Mouse (Mus musculus): ENCODE measurements around the gene Gm10203. TPM values are rescaled to one million over a fixed set of nuclear protein-coding genes. Genes with fewer than 3 reads are reported as not detected.
"Not testable (repeated sequence)": the region's sequence is repeated elsewhere in the genome, so short reads cannot be mapped to it uniquely, and the experiment has no call there.

The Gm10203 gene
- polyA plus RNA-seq, 1 experiment from 2014 or later, result not detected

DNA sequence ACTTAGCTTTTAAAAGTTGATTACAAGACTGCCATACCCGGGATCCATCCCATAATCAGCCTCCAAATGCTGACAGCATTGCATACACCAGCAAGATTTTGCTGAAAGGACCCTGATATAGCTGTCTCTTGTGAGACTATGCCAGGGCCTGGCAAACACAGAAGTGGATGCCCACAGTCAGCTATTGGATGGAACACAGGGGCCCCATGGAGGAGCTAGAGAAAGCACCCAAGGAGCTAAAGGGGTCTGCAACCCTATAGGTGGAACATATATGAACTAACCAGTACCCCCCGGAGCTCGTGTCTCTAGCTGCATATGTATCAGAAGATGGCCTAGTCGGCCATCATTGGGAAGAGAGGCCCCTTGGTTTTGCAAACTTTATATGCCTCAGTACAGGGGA lies 40.0 kb downstream of the Gm10203 start:
- WGBS, result 88% methylated on average over 4 of the region's 4 CpGs
- H3K4me3 ChIP-seq (ENCODE audit: control insufficient read depth in 1 of 2, insufficient read depth in 1 of 2, low read depth in 1 of 2, low read length in 2 of 2); H3K9me3 ChIP-seq (ENCODE audit: control insufficient read depth, low read length); ATAC-seq (ENCODE audit: insufficient number of reproducible peaks, insufficient read depth, low FRiP score, low read depth); H3K4me2 ChIP-seq (ENCODE audit: low read length); H3K27me3 ChIP-seq (ENCODE audit: control insufficient read depth, insufficient read depth, low read length); H3K9ac ChIP-seq (ENCODE audit: low read length); H3K27ac ChIP-seq (replicated peaks in 1 of 2; ENCODE audit: control insufficient read depth in 1 of 2, insufficient read depth in 1 of 2, low read depth in 2 of 2, low read length in 2 of 2); H3K4me1 ChIP-seq (ENCODE audit: control insufficient read depth in 2 of 2, insufficient read depth in 2 of 2, low read length in 2 of 2): not testable (repeated sequence)
- H3K36me3 ChIP-seq (ENCODE audit: control insufficient read depth, insufficient read depth, low read length), result peaks cover 39% of the 10 kb centered on the region

DNA sequence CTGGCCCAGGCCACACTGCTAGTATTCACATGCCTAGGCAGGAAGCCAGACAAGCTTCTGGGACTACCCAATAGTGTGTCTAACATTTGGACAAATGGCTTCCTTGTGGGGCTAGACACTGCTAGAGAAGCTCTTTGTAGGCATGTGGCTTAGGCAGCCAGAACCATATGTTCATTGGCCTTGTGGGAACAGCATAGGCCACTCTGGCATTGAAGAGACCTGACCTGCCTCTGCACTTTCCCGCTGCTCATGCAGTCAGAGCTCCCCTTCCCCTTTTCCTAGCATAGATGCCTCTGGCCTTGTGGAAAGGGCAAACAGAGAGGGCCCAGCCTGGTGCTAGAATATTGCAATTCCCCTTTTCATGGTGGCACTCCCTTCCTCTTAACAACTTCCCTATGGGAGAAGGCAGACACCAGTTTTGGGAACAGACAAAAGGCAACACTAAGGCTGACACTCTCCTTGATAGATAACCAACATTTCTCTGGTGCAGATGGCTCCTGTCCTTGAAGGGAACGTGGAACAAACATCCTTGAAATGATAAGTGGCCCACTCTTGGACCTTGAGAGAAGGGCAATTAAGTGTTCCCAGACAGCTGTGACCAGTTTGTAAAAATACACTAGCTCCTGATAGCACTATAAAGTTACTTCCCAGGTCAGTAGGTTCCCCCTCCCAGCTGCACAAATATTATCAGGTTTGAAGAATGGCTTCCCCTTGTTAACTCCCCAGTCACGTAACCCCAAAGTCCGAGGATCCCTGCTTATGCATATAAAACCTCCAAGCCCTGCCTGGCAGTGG lies 44.1 kb downstream of the Gm10203 start:
- Histone ChIP-seq H3K4me3 (ENCODE audit: control insufficient read depth in 1 of 2, insufficient read depth in 1 of 2, low read depth in 1 of 2, low read length in 2 of 2) (no peak overlapping the region), H3K27ac (replicated peaks in 1 of 2; ENCODE audit: control insufficient read depth in 1 of 2, insufficient read depth in 1 of 2, low read depth in 2 of 2, low read length in 2 of 2) (no peak overlapping the region), H3K4me2 (ENCODE audit: low read length) (no peak overlapping the region), H3K27me3 (ENCODE audit: control insufficient read depth, insufficient read depth, low read length) (no peaks in the 10 kb centered on the region), H3K36me3 (ENCODE audit: control insufficient read depth, insufficient read depth, low read length) (peaks cover 51% of the 10 kb centered on the region), H3K9ac (ENCODE audit: low read length) (no peak overlapping the region), H3K9me3 (ENCODE audit: control insufficient read depth, low read length) (no peaks in the 10 kb centered on the region), H3K4me1 (ENCODE audit: control insufficient read depth in 2 of 2, insufficient read depth in 2 of 2, low read length in 2 of 2) (peaks cover 0 to 4% of the 10 kb centered on the region in 2 experiments; a peak in 1 of 4 replicates)
- 46% methylated on average over 4 of the region's 4 CpGs for WGBS
- ATAC-seq (ENCODE audit: insufficient number of reproducible peaks, insufficient read depth, low FRiP score, low read depth), result no peak

DNA sequence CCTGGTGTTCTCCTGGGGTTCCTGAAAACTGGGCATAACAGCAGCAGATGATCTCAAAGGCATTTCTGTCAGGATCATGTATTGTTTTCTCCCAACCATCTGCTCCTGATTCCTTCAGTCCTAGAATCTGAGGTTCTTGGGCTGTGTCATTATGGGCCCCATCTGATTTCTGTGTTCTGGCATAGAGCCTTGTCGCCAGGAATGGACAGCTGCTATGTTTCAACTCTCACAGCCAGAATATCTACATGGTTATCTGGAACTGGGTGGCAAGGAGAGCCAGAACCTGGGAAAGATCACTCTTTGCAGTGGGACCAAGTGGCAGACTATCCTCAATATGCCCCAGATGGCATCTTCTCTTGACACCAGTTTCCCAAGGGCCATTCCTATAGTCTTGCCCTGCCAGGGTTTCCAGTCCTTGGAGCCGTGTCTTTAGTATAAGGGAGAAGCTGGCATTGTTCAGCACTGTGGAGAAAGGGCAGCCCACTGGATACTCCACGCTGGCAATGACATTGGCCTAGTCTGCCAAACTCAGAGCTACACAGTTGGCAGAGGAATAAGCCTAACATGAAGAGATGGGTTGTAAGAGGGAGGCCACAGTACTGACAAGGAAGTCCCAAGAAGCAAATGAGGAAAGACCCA lies 45.1 kb downstream of the Gm10203 start:
- Histone ChIP-seq H3K27ac (replicated peaks in 1 of 2; ENCODE audit: control insufficient read depth in 1 of 2, insufficient read depth in 1 of 2, low read depth in 2 of 2, low read length in 2 of 2) (no peak overlapping the region; a peak in 1 of 4 replicates), H3K9ac (ENCODE audit: low read length) (no peak overlapping the region), H3K4me3 (ENCODE audit: control insufficient read depth in 1 of 2, insufficient read depth in 1 of 2, low read depth in 1 of 2, low read length in 2 of 2) (no peak overlapping the region), H3K4me1 (ENCODE audit: control insufficient read depth in 2 of 2, insufficient read depth in 2 of 2, low read length in 2 of 2) (peaks cover 0 to 4% of the 10 kb centered on the region in 2 experiments; a peak in 1 of 4 replicates), H3K9me3 (ENCODE audit: control insufficient read depth, low read length) (no peaks in the 10 kb centered on the region), H3K27me3 (ENCODE audit: control insufficient read depth, insufficient read depth, low read length) (no peaks in the 10 kb centered on the region), H3K4me2 (ENCODE audit: low read length) (no peak overlapping the region), H3K36me3 (ENCODE audit: control insufficient read depth, insufficient read depth, low read length) (peaks cover 56% of the 10 kb centered on the region)
- WGBS, result 78% methylated on average over 3 of the region's 3 CpGs
- ATAC-seq (ENCODE audit: insufficient number of reproducible peaks, insufficient read depth, low FRiP score, low read depth), result no peak

DNA sequence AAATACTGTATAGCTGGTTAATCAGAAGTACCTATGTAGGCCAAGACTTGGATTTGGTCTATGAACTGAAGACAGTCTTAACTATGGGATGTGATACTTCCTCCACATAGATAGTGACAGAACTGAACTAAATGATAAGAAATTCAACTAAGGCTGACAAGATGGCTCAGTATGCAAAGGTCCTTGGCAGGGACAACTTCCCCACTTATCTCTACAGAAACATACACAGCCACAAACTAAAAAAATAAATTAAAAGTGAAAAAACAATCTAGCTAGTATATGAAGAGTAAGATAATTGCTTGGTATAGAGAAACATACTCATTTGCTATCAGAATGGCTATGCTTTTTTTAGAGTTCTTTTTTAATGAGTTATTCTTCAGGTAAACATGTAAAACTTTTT lies 49.1 kb downstream of the Gm10203 start:
- no peak for ATAC-seq (ENCODE audit: insufficient number of reproducible peaks, insufficient read depth, low FRiP score, low read depth)
- peaks cover 87% of the 10 kb centered on the region for H3K36me3 ChIP-seq (ENCODE audit: control insufficient read depth, insufficient read depth, low read length)
- peaks cover 8% of the 10 kb centered on the region for H3K9me3 ChIP-seq (ENCODE audit: control insufficient read depth, low read length)
- H3K27ac ChIP-seq (replicated peaks in 1 of 2; ENCODE audit: control insufficient read depth in 1 of 2, insufficient read depth in 1 of 2, low read depth in 2 of 2, low read length in 2 of 2), result no peak overlapping the region
- no peaks in the 10 kb centered on the region for H3K27me3 ChIP-seq (ENCODE audit: control insufficient read depth, insufficient read depth, low read length)
- no peak overlapping the region for H3K4me2 ChIP-seq (ENCODE audit: low read length)
- no peak overlapping the region for H3K4me3 ChIP-seq (ENCODE audit: control insufficient read depth in 1 of 2, insufficient read depth in 1 of 2, low read depth in 1 of 2, low read length in 2 of 2)
- peaks cover 0 to 3% of the 10 kb centered on the region in 2 experiments; a peak in 1 of 4 replicates for H3K4me1 ChIP-seq (ENCODE audit: control insufficient read depth in 2 of 2, insufficient read depth in 2 of 2, low read length in 2 of 2)
- no peak overlapping the region for H3K9ac ChIP-seq (ENCODE audit: low read length)

Other genes with a start within 250 kb of the Gm10203 start
- gene Caprin2, start 233.9 kb upstream of the Gm10203 start, polyA plus RNA-seq (2014; fragmentation: Nextera tagmentation; extraction: Ambion mirVana), result 10.1 and 10.5 TPM in 2 replicates
- 60.9 and 62.0 TPM in 2 replicates for gene Sinhcaf, start 183.7 kb upstream of the Gm10203 start, polyA plus RNA-seq (2014; fragmentation: Nextera tagmentation; extraction: Ambion mirVana)
- gene Dennd5b, start 28.5 kb upstream of the Gm10203 start, polyA plus RNA-seq (2014; fragmentation: Nextera tagmentation; extraction: Ambion mirVana), result 11.3 and 11.4 TPM in 2 replicates
- gene Etfbkmt, start 9.7 kb downstream of the Gm10203 start, polyA plus RNA-seq (2014; fragmentation: Nextera tagmentation; extraction: Ambion mirVana), result 12.8 and 15.5 TPM in 2 replicates
- 25.9 and 27.2 TPM in 2 replicates for gene Amn1, start 58.5 kb downstream of the Gm10203 start, polyA plus RNA-seq (2014; fragmentation: Nextera tagmentation; extraction: Ambion mirVana)
- 23.5 and 24.4 TPM in 2 replicates for gene Resf1, start 179.2 kb downstream of the Gm10203 start, polyA plus RNA-seq (2014; fragmentation: Nextera tagmentation; extraction: Ambion mirVana)

Measured in heart, embryonic 14.5 days (tissue).